Mouse (Mus musculus) thymus, adult 2 months (tissue): ENCODE measurements around the gene Vmn1r224. TPM values are rescaled to one million over a fixed set of nuclear protein-coding genes. Genes with fewer than 3 reads are reported as not detected.

Experiments
- DNase-seq: peaks from one replicate; pipeline ENCODE4 v3.0.0; 2021
- H3K27ac ChIP-seq: fragments of 200-500 bp; 2 replicates; pipeline ENCODE4 v1.5.1; 2012; ENCODE audit warnings: low read length, control low read depth; ENCODE audit not compliant: control insufficient read depth, insufficient read depth
- H3K27me3 ChIP-seq: fragments of 200-500 bp; 2 replicates; pipeline ENCODE4 v1.6.1; 2012; ENCODE audit warnings: mild to moderate bottlenecking, low read length, moderate library complexity, mixed read lengths; ENCODE audit not compliant: control insufficient read depth, insufficient read depth
- H3K36me3 ChIP-seq: fragments of 200-500 bp; 2 replicates; pipeline ENCODE4 v1.6.1; 2012; ENCODE audit warnings: mild to moderate bottlenecking, low read length, moderate library complexity; ENCODE audit not compliant: control insufficient read depth, insufficient read depth
- H3K4me1 ChIP-seq: fragments of 200-500 bp; replicated peaks from 2 replicates; pipeline ENCODE4 v1.6.1; 2012; ENCODE audit warnings: low read length; ENCODE audit not compliant: control insufficient read depth, insufficient read depth
- H3K4me3 ChIP-seq: fragments of 200-500 bp; 2 replicates; pipeline ENCODE4 v1.5.1; 2012; ENCODE audit warnings: mild to moderate bottlenecking, low read length, control low read depth, moderate library complexity; ENCODE audit not compliant: control insufficient read depth, insufficient read depth
- CTCF ChIP-seq: fragments of 200-500 bp; IDR thresholded peaks from 2 replicates; pipeline ENCODE4 v1.5.1; 2012; ENCODE audit warnings: mild to moderate bottlenecking, control low read depth, low read length, moderate library complexity, borderline replicate concordance; ENCODE audit not compliant: control insufficient read depth, poor library complexity, insufficient read depth; ENCODE audit errors: extremely low read depth
- POLR2A ChIP-seq: fragments of 200-500 bp; IDR thresholded peaks from 2 replicates; pipeline ENCODE4 v1.6.1; 2012; ENCODE audit warnings: mild to moderate bottlenecking, low read length, control low read depth, moderate library complexity; ENCODE audit not compliant: control insufficient read depth, poor library complexity, insufficient read depth; ENCODE audit errors: extremely low read depth
- WGBS: fragments of 180-500 bp; shearing (Covaris S2); methylation state at CpG from one replicate; pipeline ENCODE4 v1.1.7; 2018; 5-methylcytosine and 5-hydroxymethylcytosine counted together
- polyA plus RNA-seq: library from polyadenylated mRNA; depleted of rRNA; stranded (reverse); fragments of >200 nt; gene quantifications from 2 replicates; pipeline ENCODE4 v1.2.3, GENCODE M21; 2012; rRNA removed

Vmn1r224 gene
- polyA plus RNA-seq: not detected in 2 replicates

DNA sequence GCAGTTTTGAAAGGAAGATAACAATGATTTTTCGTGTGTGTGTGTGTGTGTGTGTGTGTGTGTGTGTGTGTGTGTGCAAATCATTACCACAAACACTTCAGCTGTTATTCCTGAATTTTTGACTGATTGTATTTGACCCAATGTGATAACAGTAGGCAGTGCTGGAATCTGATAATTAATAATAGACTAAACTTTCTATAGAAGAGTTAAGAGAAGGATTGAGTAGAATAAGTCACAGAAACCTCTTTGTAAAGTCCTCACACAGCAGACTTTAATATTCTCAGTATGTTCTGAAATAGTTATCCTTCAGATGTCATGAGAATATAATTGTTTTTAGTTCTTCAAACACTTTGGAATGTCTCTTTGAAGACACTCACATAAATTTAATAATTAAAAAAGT lies at the start of gene Vmn1r224:
Vmn1r224 (plus strand) TSS at position 301 of the 400 bp plus-strand sequence.
- Histone ChIP-seq H3K4me1 (no peaks in the 10 kb centered on the region), H3K4me3 (no peak within 1 kb of the TSS), H3K36me3 (no peaks in the 10 kb centered on the region), H3K27ac (no peak within 1 kb of the TSS), H3K27me3 (no peaks in the 10 kb centered on the region)
- 29% methylated on average over 1 of the region's 1 CpGs for whole genome bisulfite sequencing
- TF ChIP-seq POLR2A (no peak), CTCF (no peak)
- DNase-seq: no peak

DNA sequence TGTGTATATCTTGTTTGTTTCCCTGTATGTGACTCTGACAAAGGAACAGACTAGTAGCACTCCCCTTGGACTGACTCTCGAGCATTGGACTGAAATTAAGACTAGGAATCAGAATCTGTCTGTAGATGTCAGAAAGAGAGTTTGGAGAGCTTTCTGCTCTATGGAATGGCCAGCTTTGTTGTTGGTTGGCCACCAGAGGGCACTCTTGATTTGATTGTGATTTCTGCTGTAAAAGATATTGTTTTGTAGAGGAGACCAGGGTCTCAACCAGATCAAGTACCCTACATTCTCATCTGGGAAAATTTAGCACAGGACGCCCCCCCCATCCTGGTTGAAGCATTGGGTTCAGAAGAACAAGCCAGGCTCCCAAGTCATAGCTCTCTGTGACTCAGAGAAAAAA lies 14.8 kb upstream of the Vmn1r224 start:
- 45% methylated on average over 2 of the region's 2 CpGs for WGBS
- no peaks in the 10 kb centered on the region for H3K27me3 ChIP-seq
- no peak overlapping the region for H3K27ac ChIP-seq
- DNase-seq: no peak
- no peak overlapping the region for H3K4me3 ChIP-seq
- no peaks in the 10 kb centered on the region for H3K4me1 ChIP-seq
- TF ChIP-seq POLR2A (no peak), CTCF (no peak)
- no peaks in the 10 kb centered on the region for H3K36me3 ChIP-seq

DNA sequence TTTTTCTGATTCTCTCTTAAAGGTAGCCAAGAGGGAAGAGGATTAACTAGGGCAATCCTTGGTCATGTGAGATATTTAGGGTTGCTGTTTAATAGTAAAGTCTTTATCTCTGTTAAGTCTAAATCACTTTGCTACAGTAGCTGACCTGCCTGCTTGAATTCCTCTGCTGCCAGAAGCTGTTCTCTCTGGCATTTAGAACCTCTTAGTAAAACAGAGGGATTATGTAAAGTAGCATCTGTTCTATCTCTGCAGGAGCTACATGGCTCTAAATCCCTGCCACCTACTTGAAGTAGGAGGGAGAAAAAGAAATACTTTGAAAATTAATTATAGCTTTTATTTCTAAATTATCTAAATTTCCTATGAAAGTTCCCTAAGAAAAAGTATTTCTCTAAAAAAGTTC lies 25.3 kb downstream of the Vmn1r224 start:
- no peak overlapping the region for H3K27ac ChIP-seq

DNA sequence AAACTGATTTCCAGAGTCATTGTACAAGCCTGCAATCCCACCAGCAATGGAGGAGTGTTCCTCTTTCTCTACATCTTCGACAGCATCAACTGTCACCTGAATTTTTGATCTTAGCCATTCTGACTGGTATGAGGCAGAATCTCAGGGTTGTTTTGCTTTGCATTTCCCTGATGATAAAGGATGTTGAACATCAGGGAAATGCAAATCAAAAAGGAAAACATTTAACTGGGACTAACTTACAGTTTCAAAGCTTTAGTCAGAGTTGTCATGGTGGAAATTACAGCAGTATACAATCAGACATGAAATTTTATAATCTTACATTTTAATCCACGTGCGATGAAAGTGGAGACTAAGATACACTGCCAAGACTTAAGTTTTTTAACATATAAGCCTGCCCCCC lies 59.4 kb downstream of the Vmn1r224 start:
- 82% methylated on average over 3 of the region's 3 CpGs for WGBS
- Histone ChIP-seq H3K27ac (no peak overlapping the region), H3K4me1 (no peaks in the 10 kb centered on the region), H3K27me3 (no peaks in the 10 kb centered on the region), H3K4me3 (no peak overlapping the region), H3K36me3 (no peaks in the 10 kb centered on the region)
- TF ChIP-seq POLR2A (no peak), CTCF (no peak)
- no peak for DNase-seq

More for the DNA sequence above, 25.3 kb downstream of the Vmn1r224 start:
- H3K27me3 ChIP-seq: no peaks in the 10 kb centered on the region
- H3K36me3 ChIP-seq: no peaks in the 10 kb centered on the region
- DNase-seq: no peak
- TF ChIP-seq POLR2A (no peak), CTCF (no peak)
- no peak overlapping the region for H3K4me3 ChIP-seq
- no peaks in the 10 kb centered on the region for H3K4me1 ChIP-seq

Other genes with a start within 250 kb of the Vmn1r224 start
- not detected in 2 replicates for gene Fpr-rs6, start 231.0 kb upstream of the Vmn1r224 start, polyA plus RNA-seq
- not detected in 2 replicates for gene Vmn2r105, start 179.1 kb upstream of the Vmn1r224 start, polyA plus RNA-seq
- gene Vmn2r106, start 128.6 kb upstream of the Vmn1r224 start, polyA plus RNA-seq: not detected in 2 replicates
- not detected in 2 replicates for gene Vmn2r107, start 68.9 kb upstream of the Vmn1r224 start, polyA plus RNA-seq
- not detected in 2 replicates for gene Vmn2r108, start 67.2 kb downstream of the Vmn1r224 start, polyA plus RNA-seq
- gene Vmn1r225, start 84.0 kb downstream of the Vmn1r224 start, polyA plus RNA-seq: not detected in 2 replicates
- not detected in 2 replicates for gene Vmn2r109, start 150.6 kb downstream of the Vmn1r224 start, polyA plus RNA-seq
- not detected in 2 replicates for gene Vmn2r110, start 182.3 kb downstream of the Vmn1r224 start, polyA plus RNA-seq
- not detected in 2 replicates for gene Fpr-rs3, start 210.7 kb downstream of the Vmn1r224 start, polyA plus RNA-seq